Mouse (Mus musculus) forebrain, embryonic 15.5 days (tissue): ENCODE measurements at regions not wholly inside any gene's neighbourhood (a gene's known extent, or its start where the extent isn't known, plus 50 kb on each side); places are given as distances from the start of the nearest gene placed in this dataset.

Experiments
- ATAC-seq: fragments of 200-750 bp; cut with Nextera tagmentation; replicated peaks from 2 replicates; pipeline ENCODE4 v1.8.0; 2017; ENCODE audit warnings: mild to moderate bottlenecking, moderate TSS enrichment, moderate library complexity
- H3K27ac ChIP-seq: fragments of 300-500 bp; sonication (generic); replicated peaks from 2 replicates; pipeline ENCODE4 v1.5.1; 2015; ENCODE audit warnings: mild to moderate bottlenecking, inconsistent platforms
- H3K27me3 ChIP-seq: fragments of 300-500 bp; sonication (generic); 2 replicates; pipeline ENCODE4 v1.6.1; 2015; ENCODE audit warnings: inconsistent platforms
- H3K36me3 ChIP-seq: fragments of 300-500 bp; sonication (generic); 2 replicates; pipeline ENCODE4 v1.6.1; 2015; ENCODE audit warnings: mild to moderate bottlenecking, inconsistent platforms
- H3K4me1 ChIP-seq: fragments of 300-500 bp; sonication (generic); 2 replicates; pipeline ENCODE4 v1.6.1; 2015; ENCODE audit warnings: inconsistent platforms
- H3K4me2 ChIP-seq: fragments of 300-500 bp; sonication (generic); replicated peaks from 2 replicates; pipeline ENCODE4 v1.6.1; 2015; ENCODE audit warnings: mild to moderate bottlenecking, inconsistent platforms
- H3K4me3 ChIP-seq: fragments of 300-500 bp; sonication (generic); 2 replicates; pipeline ENCODE4 v1.5.1; 2015; ENCODE audit warnings: mild to moderate bottlenecking, inconsistent platforms
- H3K9ac ChIP-seq: fragments of 300-500 bp; sonication (generic); replicated peaks from 2 replicates; pipeline ENCODE4 v1.6.1; 2015; ENCODE audit warnings: mild to moderate bottlenecking, inconsistent platforms
- H3K9me3 ChIP-seq: fragments of 300-500 bp; sonication (generic); 2 replicates; pipeline ENCODE4 v1.6.1; 2016; ENCODE audit warnings: inconsistent platforms
- WGBS: fragments of 180-500 bp; shearing (Covaris S2); methylation state at CpG from one replicate; pipeline ENCODE4 v1.1.7; 2015; ENCODE audit warnings: mixed read lengths; 5-methylcytosine and 5-hydroxymethylcytosine counted together

- WGBS, result 85% methylated on average over 1 of the region's 1 CpGs
- Histone ChIP-seq H3K4me3 (no peak overlapping the region), H3K27ac (no peak overlapping the region), H3K4me1 (no peaks in the 10 kb centered on the region), H3K9me3 (no peaks in the 10 kb centered on the region), H3K27me3 (no peaks in the 10 kb centered on the region), H3K9ac (no peak overlapping the region), H3K4me2 (no peak overlapping the region), H3K36me3 (no peaks in the 10 kb centered on the region)
- no peak for ATAC-seq
These were observed 314.3 kb upstream of the Pdcd1 start for GRCm38 (mm10) chr1:94366606-94367005.

- no peaks in the 10 kb centered on the region for H3K4me1 ChIP-seq
- H3K27ac ChIP-seq, result no peak overlapping the region
- no peak for ATAC-seq
- no peak overlapping the region for H3K9ac ChIP-seq
- no peaks in the 10 kb centered on the region for H3K27me3 ChIP-seq
- H3K36me3 ChIP-seq, result no peaks in the 10 kb centered on the region
- no peak overlapping the region for H3K4me3 ChIP-seq
- no peaks in the 10 kb centered on the region for H3K9me3 ChIP-seq
- H3K4me2 ChIP-seq, result no peak overlapping the region
- WGBS, result 85% methylated on average over 1 of the region's 1 CpGs
These were observed 304.6 kb upstream of the Pdcd1 start for GRCm38 (mm10) chr1:94356996-94357395.

- Histone ChIP-seq H3K9me3 (no peaks in the 10 kb centered on the region), H3K9ac (no peak overlapping the region), H3K4me3 (no peak overlapping the region), H3K4me2 (no peak overlapping the region), H3K36me3 (no peaks in the 10 kb centered on the region), H3K27ac (no peak overlapping the region), H3K27me3 (no peaks in the 10 kb centered on the region), H3K4me1 (no peaks in the 10 kb centered on the region)
- WGBS, result 78% methylated on average over 3 of the region's 3 CpGs
- no peak for ATAC-seq
These were observed 303.5 kb upstream of the Pdcd1 start for GRCm38 (mm10) chr1:94355873-94356272.

GRCm38 (mm10) chr1:94342576-94342975, 290.2 kb upstream of the Pdcd1 start:
- Histone ChIP-seq H3K36me3 (no peaks in the 10 kb centered on the region), H3K4me3 (no peak overlapping the region), H3K4me2 (no peak overlapping the region), H3K9me3 (no peaks in the 10 kb centered on the region), H3K27ac (no peak overlapping the region), H3K9ac (no peak overlapping the region), H3K4me1 (no peaks in the 10 kb centered on the region), H3K27me3 (no peaks in the 10 kb centered on the region)
- no peak for ATAC-seq
- 96% methylated on average over 2 of the region's 2 CpGs for WGBS

- Histone ChIP-seq H3K9me3 (no peaks in the 10 kb centered on the region), H3K9ac (no peak overlapping the region), H3K27me3 (no peaks in the 10 kb centered on the region), H3K4me3 (no peak overlapping the region), H3K36me3 (no peaks in the 10 kb centered on the region), H3K27ac (no peak overlapping the region), H3K4me2 (no peak overlapping the region), H3K4me1 (no peaks in the 10 kb centered on the region)
- ATAC-seq, result no peak
- 69% methylated on average over 3 of the region's 3 CpGs for WGBS
These were observed 288.9 kb upstream of the Pdcd1 start for GRCm38 (mm10) chr1:94341237-94341636.

- Histone ChIP-seq H3K27me3 (no peaks in the 10 kb centered on the region), H3K4me3 (no peak overlapping the region), H3K36me3 (no peaks in the 10 kb centered on the region), H3K4me1 (no peaks in the 10 kb centered on the region), H3K9me3 (no peaks in the 10 kb centered on the region), H3K4me2 (no peak overlapping the region), H3K27ac (no peak overlapping the region), H3K9ac (no peak overlapping the region)
- ATAC-seq, result no peak
These were observed 265.7 kb upstream of the Pdcd1 start for GRCm38 (mm10) chr1:94318029-94318428.

GRCm38 (mm10) chr1:94298395-94298794, 246.0 kb upstream of the Pdcd1 start:
- Histone ChIP-seq H3K4me2 (no peak overlapping the region), H3K27me3 (no peaks in the 10 kb centered on the region), H3K9ac (no peak overlapping the region), H3K4me3 (no peak overlapping the region), H3K9me3 (no peaks in the 10 kb centered on the region), H3K36me3 (no peaks in the 10 kb centered on the region), H3K27ac (no peak overlapping the region), H3K4me1 (no peaks in the 10 kb centered on the region)
- 91% methylated on average over 1 of the region's 1 CpGs for WGBS
- no peak for ATAC-seq

- H3K27ac ChIP-seq, result no peak overlapping the region
- 58% methylated on average over 4 of the region's 4 CpGs for WGBS
- no peak overlapping the region for H3K4me2 ChIP-seq
- no peak for ATAC-seq
- H3K9me3 ChIP-seq, result no peaks in the 10 kb centered on the region
- H3K9ac ChIP-seq, result no peak overlapping the region
- no peaks in the 10 kb centered on the region for H3K27me3 ChIP-seq
- H3K36me3 ChIP-seq, result no peaks in the 10 kb centered on the region
- no peaks in the 10 kb centered on the region for H3K4me1 ChIP-seq
- H3K4me3 ChIP-seq, result no peak overlapping the region
These were observed 220.2 kb upstream of the Pdcd1 start for GRCm38 (mm10) chr1:94272569-94272968.

GRCm38 (mm10) chr1:94263313-94263712, 211.0 kb upstream of the Pdcd1 start:
- 46% methylated on average over 8 of the region's 8 CpGs for WGBS
- H3K4me1 ChIP-seq, result peaks cover 11% of the 10 kb centered on the region
- H3K9me3 ChIP-seq, result no peaks in the 10 kb centered on the region
- H3K4me3 ChIP-seq, result no peak overlapping the region
- H3K9ac ChIP-seq, result no peak overlapping the region
- peak; percentile 97 for ATAC-seq
- no peaks in the 10 kb centered on the region for H3K27me3 ChIP-seq
- H3K27ac ChIP-seq, result no peak overlapping the region; the same call in 1 of the 2 replicates
- H3K36me3 ChIP-seq, result no peaks in the 10 kb centered on the region
- no peak overlapping the region for H3K4me2 ChIP-seq

- H3K27ac ChIP-seq, result no peak overlapping the region
- no peak overlapping the region for H3K9ac ChIP-seq
- H3K36me3 ChIP-seq, result no peaks in the 10 kb centered on the region
- WGBS, result 67% methylated on average over 1 of the region's 1 CpGs
- no peaks in the 10 kb centered on the region for H3K4me1 ChIP-seq
- no peaks in the 10 kb centered on the region for H3K27me3 ChIP-seq
- H3K4me3 ChIP-seq, result no peak overlapping the region
- H3K9me3 ChIP-seq, result no peaks in the 10 kb centered on the region
- no peak overlapping the region for H3K4me2 ChIP-seq
- no peak for ATAC-seq
These were observed 183.1 kb upstream of the Pdcd1 start for GRCm38 (mm10) chr1:94235426-94235825.

GRCm38 (mm10) chr1:94221006-94221405, 168.7 kb upstream of the Pdcd1 start:
- 43% methylated on average over 3 of the region's 3 CpGs for WGBS
- no peak for ATAC-seq
- Histone ChIP-seq H3K9ac (no peak overlapping the region), H3K4me2 (no peak overlapping the region), H3K4me3 (no peak overlapping the region), H3K27me3 (no peaks in the 10 kb centered on the region), H3K27ac (no peak overlapping the region), H3K36me3 (no peaks in the 10 kb centered on the region), H3K9me3 (no peaks in the 10 kb centered on the region), H3K4me1 (no peaks in the 10 kb centered on the region)

- Histone ChIP-seq H3K9ac (no peak overlapping the region), H3K4me2 (no peak overlapping the region), H3K4me1 (no peaks in the 10 kb centered on the region), H3K36me3 (no peaks in the 10 kb centered on the region), H3K27ac (no peak overlapping the region), H3K9me3 (no peaks in the 10 kb centered on the region), H3K4me3 (no peak overlapping the region), H3K27me3 (no peaks in the 10 kb centered on the region)
- WGBS, result 80% methylated on average over 2 of the region's 2 CpGs
- no peak for ATAC-seq
These were observed 165.1 kb upstream of the Pdcd1 start for GRCm38 (mm10) chr1:94217407-94217806.

GRCm38 (mm10) chr1:94208929-94209328, 156.6 kb upstream of the Pdcd1 start:
- no peak for ATAC-seq
- Histone ChIP-seq H3K4me2 (no peak overlapping the region), H3K27me3 (no peaks in the 10 kb centered on the region), H3K4me1 (no peaks in the 10 kb centered on the region), H3K36me3 (no peaks in the 10 kb centered on the region), H3K9me3 (no peaks in the 10 kb centered on the region), H3K27ac (no peak overlapping the region), H3K4me3 (no peak overlapping the region), H3K9ac (no peak overlapping the region)
- 90% methylated on average over 4 of the region's 4 CpGs for WGBS
